20 mouse cellular contexts compared by ENCODE assay signal in genomic region chr7:49433945-49434344, GRCm38 (mm10).
DNase-seq lines count a peak whose midpoint lies in the region; ATAC-seq lines count a peak whose summit lies in the region.
"Had no signal": no experiment of that assay in that cellular context is flagged by ENCODE, and none has a peak within 500 bp of the region (broad histone marks: within the 10 kb centered on the region; RNA-seq: fewer than 3 reads in every experiment).

No protein-coding gene starts in this region.

- H3K27ac ChIP-seq in heart, embryonic 12.5 days (ENCODE audit: poor library complexity, severe bottlenecking), result no peak overlapping the region

- no peaks in the 10 kb centered on the region for H3K36me3 ChIP-seq in heart, embryonic 12.5 days
- H3K36me3 ChIP-seq: G1E had no signal

- no peaks in the 10 kb centered on the region for H3K9me3 ChIP-seq in heart, embryonic 12.5 days (replicated peaks)

- H3K4me1 ChIP-seq in heart, embryonic 12.5 days (replicated peaks), result peaks cover 13% of the 10 kb centered on the region

- H3K9ac ChIP-seq in heart, embryonic 12.5 days, result no peak overlapping the region

- no peaks in the 10 kb centered on the region for H3K27me3 ChIP-seq in heart, embryonic 12.5 days (replicated peaks)
- H3K27me3 ChIP-seq: Patski had no signal

- H3K4me2 ChIP-seq in heart, embryonic 12.5 days, result no peak overlapping the region

- ATAC-seq in common myeloid progenitor, adult 5-6 weeks (replicated peaks; ENCODE audit: low read depth, poor library complexity, severe bottlenecking), result peak; percentile 54; the same call in 1 of the 2 replicates
- peak; percentile 41; the same call in 1 of the 2 replicates for ATAC-seq in granulocyte monocyte progenitor cell, adult 5-6 weeks (replicated peaks; ENCODE audit: poor library complexity, severe bottlenecking)
- peak; percentile 59 for ATAC-seq in megakaryocyte progenitor cell, adult 5-6 weeks (replicated peaks; ENCODE audit: poor library complexity)
- ATAC-seq in heart, embryonic 12.5 days (ENCODE audit: insufficient number of reproducible peaks, low FRiP score), result no peak
- ATAC-seq: activated CD4-positive, CD25-positive, alpha-beta regulatory T cell, adult 4 months; CD4-positive, CD25-positive, alpha-beta regulatory T cell, adult 4 months; Patski had no signal

- H3K4me3 ChIP-seq in heart, embryonic 12.5 days, result no peak overlapping the region

- no peak for DNase-seq in layer of hippocampus, adult 9-10 months (ENCODE audit: low spot score)
- DNase-seq in thymus, adult 18-20 months, result no peak
- DNase-seq: adrenal gland, adult 2 months; adrenal gland, adult 8-10 months; adrenal gland, postnatal 10 days; adrenal gland, postnatal 14 days; adrenal gland, postnatal 25 days; adrenal gland, postnatal 36 days; B cell, adult 2 months; cerebellum, adult 11 months; cerebellum, adult 11-12 months; cerebellum, adult 18-20 months had no signal
